Mouse (Mus musculus) ES-E14 (cell line): ENCODE results near the gene H2-DMb1. TPM values are rescaled to one million over a fixed set of nuclear protein-coding genes. Genes with fewer than 3 reads are reported as not detected.

ENCODE experiments used
- DNase-seq: peaks from one replicate; pipeline ENCODE4 v3.0.0-alpha.2; 2013; ENCODE audit warnings: low read depth, low spot score
- H3K27ac ChIP-seq: 2 replicates; pipeline ENCODE4 v1.5.1; 2012; ENCODE audit warnings: low read depth, mild to moderate bottlenecking, low read length, moderate library complexity, mixed read lengths; ENCODE audit not compliant: poor library complexity, insufficient read depth, severe bottlenecking
- H3K36me3 ChIP-seq: 2 replicates; pipeline ENCODE4 v1.6.1; 2012; ENCODE audit warnings: mild to moderate bottlenecking, low read length, moderate library complexity, mixed read lengths; ENCODE audit not compliant: control insufficient read depth, poor library complexity, insufficient read depth, severe bottlenecking
- H3K4me1 ChIP-seq, 2 experiments: fragments of 150-350 bp in 1 of 2; sonication (generic) in 1 of 2; 2 replicates each; pipeline ENCODE4 v1.6.1; 2012; ENCODE audit warnings: low read length in 2 of 2, mild to moderate bottlenecking in 1 of 2, mixed read lengths in 1 of 2; ENCODE audit not compliant: control insufficient read depth in 2 of 2, insufficient read depth in 2 of 2, poor library complexity in 1 of 2
- H3K4me3 ChIP-seq, 2 experiments: fragments of 150-350 bp in 1 of 2; sonication (generic) in 1 of 2; 2 replicates each; pipeline ENCODE4 v1.5.1; 2012; ENCODE audit warnings: low read length in 2 of 2, low read depth in 1 of 2, mild to moderate bottlenecking in 1 of 2, mixed read lengths in 1 of 2; ENCODE audit not compliant: insufficient read depth in 1 of 2, poor library complexity in 1 of 2, severe bottlenecking in 1 of 2
- H3K9ac ChIP-seq: 2 replicates; pipeline ENCODE4 v1.6.1; 2012; ENCODE audit warnings: low read depth, mild to moderate bottlenecking, low read length, mixed read lengths; ENCODE audit not compliant: poor library complexity, insufficient read depth, severe bottlenecking
- H3K9me3 ChIP-seq: fragments of 150-350 bp; sonication (generic); 2 replicates; pipeline ENCODE4 v1.6.1; 2012; ENCODE audit warnings: low read depth, mild to moderate bottlenecking, low read length; ENCODE audit not compliant: control insufficient read depth, insufficient read depth
- CHD2 ChIP-seq: IDR thresholded peaks from 2 replicates; pipeline ENCODE4 v1.6.1; 2014; ENCODE audit warnings: mild to moderate bottlenecking, low read depth, low read length, inconsistent platforms
- HCFC1 ChIP-seq: IDR thresholded peaks from 2 replicates; pipeline ENCODE4 v1.6.1; 2012; ENCODE audit warnings: low read length, inconsistent platforms, borderline replicate concordance; ENCODE audit not compliant: insufficient read depth
- MAFK ChIP-seq: IDR thresholded peaks from 2 replicates; pipeline ENCODE4 v1.6.1; 2014; ENCODE audit warnings: mild to moderate bottlenecking, low read depth, low read length, inconsistent platforms; ENCODE audit not compliant: insufficient read depth
- ZC3H11A ChIP-seq: IDR thresholded peaks from 2 replicates; pipeline ENCODE4 v1.6.1; 2012; ENCODE audit warnings: low read depth, mild to moderate bottlenecking, inconsistent platforms, low read length, borderline replicate concordance
- ZNF384 ChIP-seq: IDR thresholded peaks from 2 replicates; pipeline ENCODE4 v1.6.1; 2012; ENCODE audit warnings: low read depth, low read length, inconsistent platforms
- in situ Hi-C, 2 experiments: fragments of 600-800 bp; cut with MboI; formaldehyde crosslinking; loops; one replicate each; pipeline ENCODE4 v1.15.1; 2025; ENCODE audit warnings: low sequenced_read_pairs in 2 of 2, inconsistent platforms in 1 of 2; ENCODE audit not compliant: unreplicated experiment in 2 of 2
- total RNA-seq: library from RNA; depleted of rRNA; stranded (reverse); fragments of 300-350 nt; gene quantifications from 2 replicates; pipeline ENCODE4 v1.2.3, GENCODE M21; 2012; rRNA removed

H2-DMb1 gene
- total RNA-seq, 1 experiment, result 3.1 TPM

- no peak overlapping the region for H3K9ac ChIP-seq
Observed at GRCm38 (mm10) chr17:34209680-34210079, 56.8 kb downstream of the H2-DMb1 start.

More at GRCm38 (mm10) chr17:34209680-34210079, 56.8 kb downstream of the H2-DMb1 start:
- Histone ChIP-seq H3K27ac (no peak overlapping the region), H3K4me3 (no peak overlapping the region), H3K9me3 (no peaks in the 10 kb centered on the region), H3K4me1 (peaks cover 0 to 9% of the 10 kb centered on the region in 2 experiments; a peak in 1 of 4 replicates), H3K36me3 (no peaks in the 10 kb centered on the region)
- in situ Hi-C loops, result no loop called here
- DNase-seq, result no peak
- TF ChIP-seq ZC3H11A (no peak), CHD2 (no peak), HCFC1 (no peak), MAFK (no peak), ZNF384 (no peak)

Other genes with a start within 250 kb of the H2-DMb1 start
- 33.2 and 46.0 TPM in 2 replicates for gene Platr17, start 247.9 kb upstream of the H2-DMb1 start, total RNA-seq
- gene Daxx, start 243.7 kb upstream of the H2-DMb1 start, total RNA-seq, result 67.3 and 73.7 TPM in 2 replicates
- gene Tapbp, start 237.2 kb upstream of the H2-DMb1 start, total RNA-seq, result 39.4 and 64.9 TPM in 2 replicates
- 32.8 and 34.8 TPM in 2 replicates for gene Zbtb22, start 237.2 kb upstream of the H2-DMb1 start, total RNA-seq
- 65.8 and 129 TPM in 2 replicates for gene Rgl2, start 223.5 kb upstream of the H2-DMb1 start, total RNA-seq
- 175 and 201 TPM in 2 replicates for gene Pfdn6, start 212.7 kb upstream of the H2-DMb1 start, total RNA-seq
- gene Wdr46, start 212.4 kb upstream of the H2-DMb1 start, total RNA-seq, result 65.6 and 78.2 TPM in 2 replicates
- gene B3galt4, start 201.6 kb upstream of the H2-DMb1 start, total RNA-seq, result 10.3 and 15.3 TPM in 2 replicates
- gene Vps52, start 197.3 kb upstream of the H2-DMb1 start, total RNA-seq, result 23.2 and 24.8 TPM in 2 replicates
- gene Rps18, start 197.1 kb upstream of the H2-DMb1 start, total RNA-seq, result 4,706 and 5,724 TPM in 2 replicates
- gene H2-K1, start 152.7 kb upstream of the H2-DMb1 start, total RNA-seq, result 69.5 and 155 TPM in 2 replicates
- gene Ring1, start 128.4 kb upstream of the H2-DMb1 start, total RNA-seq, result 5.6 and 8.9 TPM in 2 replicates
- gene H2-Ke6, start 125.0 kb upstream of the H2-DMb1 start, total RNA-seq, result 15.5 and 27.7 TPM in 2 replicates
- gene Slc39a7, start 121.4 kb upstream of the H2-DMb1 start, total RNA-seq, result 253 and 394 TPM in 2 replicates
- 52.4 and 79.2 TPM in 2 replicates for gene Rxrb, start 121.3 kb upstream of the H2-DMb1 start, total RNA-seq
- gene Col11a2, start 113.6 kb upstream of the H2-DMb1 start, total RNA-seq, result 1.3 and 1.4 TPM in 2 replicates
- gene H2-Oa, start 60.7 kb upstream of the H2-DMb1 start, total RNA-seq, result 0.54 TPM in 1 of 2 replicates, not detected in the other
- 18.5 and 24.5 TPM in 2 replicates for gene H2-DMa, start 33.5 kb upstream of the H2-DMb1 start, total RNA-seq
- 257 and 321 TPM in 2 replicates for gene Brd2, start 30.4 kb upstream of the H2-DMb1 start, total RNA-seq
- 0.31 TPM in 1 of 2 replicates, not detected in the other for gene H2-DMb2, start 9.8 kb upstream of the H2-DMb1 start, total RNA-seq
- gene Tap1, start 34.5 kb downstream of the H2-DMb1 start, total RNA-seq, result 13.9 and 23.1 TPM in 2 replicates
- gene Psmb9, start 34.7 kb downstream of the H2-DMb1 start, total RNA-seq, result 3.8 and 4.1 TPM in 2 replicates
- gene Psmb8, start 44.6 kb downstream of the H2-DMb1 start, total RNA-seq, result 3.2 and 7.4 TPM in 2 replicates
- 4.0 and 5.1 TPM in 2 replicates for gene Tap2, start 50.5 kb downstream of the H2-DMb1 start, total RNA-seq
- gene H2-Ob, start 85.8 kb downstream of the H2-DMb1 start, total RNA-seq, result not detected in 2 replicates
- gene H2-Ab1, start 104.6 kb downstream of the H2-DMb1 start, total RNA-seq, result 1.9 and 2.9 TPM in 2 replicates
- gene H2-Aa, start 134.8 kb downstream of the H2-DMb1 start, total RNA-seq, result 0.48 and 1.6 TPM in 2 replicates
- 3.4 and 5.7 TPM in 2 replicates for gene H2-Eb1, start 152.8 kb downstream of the H2-DMb1 start, total RNA-seq
- not detected in 2 replicates for gene H2-Eb2, start 172.6 kb downstream of the H2-DMb1 start, total RNA-seq
- gene Btnl2, start 201.8 kb downstream of the H2-DMb1 start, total RNA-seq, result not detected in 2 replicates
- not detected in 2 replicates for gene Btnl1, start 224.1 kb downstream of the H2-DMb1 start, total RNA-seq
- gene BC051142, start 245.7 kb downstream of the H2-DMb1 start, total RNA-seq, result not detected in 2 replicates